ENCODE assay signal across 8 mouse cellular contexts in the genomic region with DNA sequence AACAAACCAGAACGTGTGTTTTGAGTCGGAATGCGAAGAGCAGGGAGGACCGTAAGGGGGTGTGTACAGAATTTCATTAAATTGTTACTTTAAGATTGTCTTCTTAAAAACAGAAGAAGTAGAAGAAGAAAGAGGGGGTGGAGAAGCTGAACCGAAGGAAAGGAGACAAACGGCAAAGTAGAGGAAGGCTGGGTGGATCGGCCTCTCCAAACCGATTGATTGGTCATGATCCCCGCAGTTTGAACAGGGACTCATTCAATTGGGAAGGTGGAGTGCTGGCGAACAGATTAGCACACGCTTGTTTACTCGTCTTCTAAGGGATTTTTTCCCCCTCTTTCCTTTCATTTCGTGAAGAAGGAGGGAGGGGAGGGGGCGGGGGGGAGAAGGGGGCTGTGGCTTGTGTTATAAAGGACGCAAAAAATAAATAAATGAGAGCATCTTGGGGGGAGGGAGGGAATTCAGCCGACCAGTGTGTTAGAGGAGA. TPM values are rescaled to one million over a fixed set of nuclear protein-coding genes. Genes with fewer than 3 reads are reported as not detected.
DNase-seq lines count a peak whose midpoint lies in the region; ATAC-seq and TF ChIP-seq lines count a peak whose summit lies in the region.

A gene (plus strand): TSS at position 434 of the 484 bp plus-strand sequence.

- H3K9me3 ChIP-seq in hindbrain, embryonic 12.5 days (replicated peaks) = no peaks in the 10 kb centered on the region
- H3K9me3 ChIP-seq in midbrain, embryonic 15.5 days = no peaks in the 10 kb centered on the region

- no peaks in the 10 kb centered on the region for H3K36me3 ChIP-seq in kidney, adult 2 months (ENCODE audit: control insufficient read depth, insufficient read depth, low read length)
- H3K36me3 ChIP-seq in hindbrain, embryonic 12.5 days = no peaks in the 10 kb centered on the region
- no peaks in the 10 kb centered on the region for H3K36me3 ChIP-seq in midbrain, embryonic 15.5 days (replicated peaks)

- peak within 1 kb of the TSS; percentile 91 for H3K4me2 ChIP-seq in hindbrain, embryonic 12.5 days (replicated peaks)
- H3K4me2 ChIP-seq in midbrain, embryonic 15.5 days = peak within 1 kb of the TSS; percentile 84

- TF ChIP-seq POLR2A in kidney, adult 2 months (IDR thresholded peaks at IDR 0.05; ENCODE audit: low read depth, low read length) = no peak

- TF ChIP-seq CTCF in kidney, adult 2 months (conservative IDR thresholded peaks at IDR 0.05; ENCODE audit: insufficient read depth, insufficient read length, low read depth, low read length) = no peak

- peaks cover 10% of the 10 kb centered on the region for H3K4me1 ChIP-seq in kidney, adult 2 months (ENCODE audit: control insufficient read depth, insufficient read depth, low read length)
- no peaks in the 10 kb centered on the region for H3K4me1 ChIP-seq in brown adipose tissue, adult 24 weeks (ENCODE audit: control insufficient read depth, insufficient read depth, insufficient read length, low read length)
- peaks cover 25% of the 10 kb centered on the region for H3K4me1 ChIP-seq in hindbrain, embryonic 12.5 days
- peaks cover 33% of the 10 kb centered on the region for H3K4me1 ChIP-seq in midbrain, embryonic 15.5 days

- peak within 1 kb of the TSS; percentile 72 for H3K9ac ChIP-seq in hindbrain, embryonic 12.5 days
- H3K9ac ChIP-seq in midbrain, embryonic 15.5 days = peak within 1 kb of the TSS; percentile 55

- WGBS in kidney, adult 2 months = under 1% methylated on average over 16 of the region's 16 CpGs
- under 1% methylated on average over 15 of the region's 16 CpGs for WGBS in hindbrain, embryonic 12.5 days
- under 1% methylated on average over 16 of the region's 16 CpGs for WGBS in midbrain, embryonic 15.5 days

- no peak for DNase-seq in kidney, adult 2 months
- no peak for DNase-seq in kidney, postnatal 25 days
- no peak for DNase-seq in spleen, adult 12 weeks (ENCODE audit: low spot score)
- no peak for DNase-seq in gastrocnemius, postnatal 25 days

- H3K4me3 ChIP-seq in kidney, adult 2 months (ENCODE audit: insufficient read depth, low read depth, low read length) = peak within 1 kb of the TSS; percentile 57
- peak within 1 kb of the TSS; percentile 50 for H3K4me3 ChIP-seq in brown adipose tissue, adult 24 weeks (ENCODE audit: insufficient read depth, low read depth, low read length)
- peak within 1 kb of the TSS; percentile 59 for H3K4me3 ChIP-seq in hindbrain, embryonic 12.5 days
- H3K4me3 ChIP-seq in midbrain, embryonic 15.5 days = peak within 1 kb of the TSS; percentile 51

- H3K27me3 ChIP-seq in kidney, adult 2 months (replicated peaks; ENCODE audit: control insufficient read depth, insufficient read depth, low read length) = peaks cover 4% of the 10 kb centered on the region; the same call in 1 of the 2 replicates
- peaks cover 21% of the 10 kb centered on the region for H3K27me3 ChIP-seq in hindbrain, embryonic 12.5 days
- H3K27me3 ChIP-seq in midbrain, embryonic 15.5 days (replicated peaks) = no peaks in the 10 kb centered on the region; the same call in 1 of the 2 replicates

- H3K27ac ChIP-seq in kidney, adult 2 months (ENCODE audit: insufficient read depth, low read depth, low read length) = no peak within 1 kb of the TSS
- H3K27ac ChIP-seq in brown adipose tissue, adult 24 weeks (replicated peaks; ENCODE audit: low read depth, low read length) = no peak within 1 kb of the TSS
- H3K27ac ChIP-seq in hindbrain, embryonic 12.5 days = no peak within 1 kb of the TSS
- H3K27ac ChIP-seq in midbrain, embryonic 15.5 days = no peak within 1 kb of the TSS

- ATAC-seq in hindbrain, embryonic 12.5 days (ENCODE audit: low FRiP score) = no peak
- ATAC-seq in midbrain, embryonic 15.5 days (replicated peaks) = no peak
- ATAC-seq in monocyte, adult 5-6 weeks (replicated peaks; ENCODE audit: insufficient number of reproducible peaks, low FRiP score, low TSS enrichment, poor library complexity, severe bottlenecking) = no peak

RNA-seq across cellular contexts. Expression of the gene that starts here (rescaled TPM):
- polyA plus RNA-seq in kidney, adult 2 months (2012; rRNA removed) = 1.4 and 1.5 TPM in 2 replicates
- polyA plus RNA-seq in brown adipose tissue, adult 24 weeks (2012; ENCODE audit: insufficient read depth, insufficient read length, missing spikeins) = 0.08 and 0.33 TPM in 2 replicates
- 1.3 and 1.6 TPM in 2 replicates for polyA plus RNA-seq in hindbrain, embryonic 12.5 days (2016; fragmentation: Nextera tagmentation; extraction: Ambion mirVana)
- polyA plus RNA-seq in midbrain, embryonic 15.5 days (2015; fragmentation: Nextera tagmentation; extraction: Ambion mirVana) = 0.92 TPM in 2 replicates
- under 1 TPM; 0.24 to 0.49 TPM for total RNA-seq in gastrocnemius, postnatal 25 days (2021)
- not detected in 3 replicates for total RNA-seq in monocyte, adult 5-6 weeks (2017)
